Mouse (Mus musculus) CD4-positive, CD25-positive, alpha-beta regulatory T cell, adult 4 months (primary cell): ENCODE data around the gene Rpl37a. TPM values are rescaled to one million over a fixed set of nuclear protein-coding genes. Genes with fewer than 3 reads are reported as not detected.

Experiments used
- ATAC-seq: one replicate; pipeline ENCODE4 v1.8.0; 2017
- polyA plus RNA-seq, 2 experiments: library from polyadenylated mRNA; unstranded; fragments of 100-300 nt; shearing (Covaris generic); gene quantifications; one replicate each; pipeline ENCODE4 v1.2.1; 2017

Rpl37a gene
- 1,000 to 10,000 TPM; 2,103 to 2,879 TPM for polyA plus RNA-seq

GRCm38 (mm10) chr1:72710753-72711653 lies at the start of gene Rpl37a:
Gene Rpl37a, plus strand, starts transcription at chr1:72711290.
- peak; percentile 93 for ATAC-seq

GRCm38 (mm10) chr1:72673070-72673469 lies 38.0 kb upstream of the Rpl37a start:
- ATAC-seq = no peak

GRCm38 (mm10) chr1:72696256-72696655 lies 14.8 kb upstream of the Rpl37a start:
- no peak for ATAC-seq

- ATAC-seq = no peak
Measured at GRCm38 (mm10) chr1:72698651-72699050, 12.4 kb upstream of the Rpl37a start.

GRCm38 (mm10) chr1:72700479-72700878 lies 10.6 kb upstream of the Rpl37a start, which contains the start of gene Ankar:
Gene Ankar, minus strand, starts transcription at chr1:72700579.
- no peak for ATAC-seq

GRCm38 (mm10) chr1:72707525-72707924 lies 3.6 kb upstream of the Rpl37a start:
- ATAC-seq = no peak

- no peak for ATAC-seq
Measured at GRCm38 (mm10) chr1:72711684-72712083, 594 bp downstream of the Rpl37a start.

GRCm38 (mm10) chr1:72714547-72714946 lies 3.5 kb downstream of the Rpl37a start:
- no peak for ATAC-seq

- ATAC-seq = no peak
Measured at GRCm38 (mm10) chr1:72715065-72715464, 4.0 kb downstream of the Rpl37a start.

- ATAC-seq = no peak
Measured at GRCm38 (mm10) chr1:72715593-72716361, 4.7 kb downstream of the Rpl37a start.

- no peak for ATAC-seq
Measured at GRCm38 (mm10) chr1:72716421-72716820, 5.3 kb downstream of the Rpl37a start.

GRCm38 (mm10) chr1:72716926-72717325 lies 5.8 kb downstream of the Rpl37a start:
- peak; percentile 68 for ATAC-seq

- ATAC-seq = no peak
Measured at GRCm38 (mm10) chr1:72717540-72717939, 6.5 kb downstream of the Rpl37a start.

- ATAC-seq = peak; percentile 71
Measured at GRCm38 (mm10) chr1:72718846-72719245, 7.8 kb downstream of the Rpl37a start.

GRCm38 (mm10) chr1:72720115-72720725 lies 9.1 kb downstream of the Rpl37a start:
- no peak for ATAC-seq

- no peak for ATAC-seq
Measured at GRCm38 (mm10) chr1:72722646-72723045, 11.6 kb downstream of the Rpl37a start.

- ATAC-seq = no peak
Measured at GRCm38 (mm10) chr1:72724354-72724753, 13.3 kb downstream of the Rpl37a start.

GRCm38 (mm10) chr1:72725941-72726340 lies 14.9 kb downstream of the Rpl37a start:
- no peak for ATAC-seq

- ATAC-seq = no peak
Measured at GRCm38 (mm10) chr1:72728781-72729180, 17.7 kb downstream of the Rpl37a start.

GRCm38 (mm10) chr1:72730126-72730525 lies 19.0 kb downstream of the Rpl37a start:
- ATAC-seq = no peak

- ATAC-seq = no peak
Measured at GRCm38 (mm10) chr1:72733191-72733691, 22.2 kb downstream of the Rpl37a start.

GRCm38 (mm10) chr1:72736397-72737125 lies 25.5 kb downstream of the Rpl37a start:
- ATAC-seq = no peak
